Mouse (Mus musculus): ENCODE data around the gene Fam129a. TPM values are rescaled to one million over a fixed set of nuclear protein-coding genes. Genes with fewer than 3 reads are reported as not detected.

Gene Fam129a
- 1 to 10 TPM; 1.5 to 2.7 TPM for total RNA-seq (2021)

DNA sequence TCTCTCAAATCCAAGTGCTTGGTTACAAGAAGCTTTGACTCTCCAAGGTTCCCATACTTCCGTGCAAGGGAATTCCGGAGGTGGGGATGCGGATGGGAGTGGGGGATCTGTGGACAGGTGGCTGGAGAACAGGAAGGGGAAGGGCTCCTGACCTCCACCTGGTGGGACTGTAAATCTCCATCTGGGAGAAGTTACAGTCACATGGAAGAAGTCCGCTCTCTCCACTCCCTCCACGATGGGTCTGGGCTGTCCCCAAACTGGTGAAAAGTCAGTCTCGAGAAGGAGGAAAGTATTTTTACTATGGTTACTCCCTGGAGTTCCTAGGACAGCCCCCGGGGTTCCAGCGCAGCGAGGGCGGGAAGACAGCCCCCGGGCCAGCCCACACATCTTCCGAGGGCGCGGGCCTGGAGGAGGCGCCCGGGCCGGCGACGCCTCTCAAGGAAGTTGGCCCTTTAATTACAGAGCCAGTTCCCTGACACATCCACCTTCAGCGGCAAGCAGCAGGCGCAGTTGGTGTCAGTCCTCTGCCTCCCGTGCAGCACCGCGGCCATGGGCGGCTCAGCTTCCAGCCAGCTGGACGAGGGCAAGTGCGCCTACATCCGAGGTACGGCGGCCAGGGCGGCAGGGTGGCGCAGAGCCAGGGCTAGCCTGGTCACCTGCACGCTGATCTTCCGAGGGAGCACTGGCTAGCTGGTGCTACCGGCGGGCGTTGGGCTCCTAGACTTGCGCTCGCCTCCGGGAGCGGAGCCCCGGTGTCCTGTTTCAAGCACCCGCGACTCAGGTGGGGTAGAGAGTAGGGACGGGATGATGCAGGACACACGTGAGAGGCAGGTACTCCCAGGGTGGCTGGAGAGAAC, at the start of gene Fam129a:
Gene Fam129a, plus strand, starts transcription at position 206 of the 857 bp plus-strand sequence.
- DNase-seq: no peak

DNA sequence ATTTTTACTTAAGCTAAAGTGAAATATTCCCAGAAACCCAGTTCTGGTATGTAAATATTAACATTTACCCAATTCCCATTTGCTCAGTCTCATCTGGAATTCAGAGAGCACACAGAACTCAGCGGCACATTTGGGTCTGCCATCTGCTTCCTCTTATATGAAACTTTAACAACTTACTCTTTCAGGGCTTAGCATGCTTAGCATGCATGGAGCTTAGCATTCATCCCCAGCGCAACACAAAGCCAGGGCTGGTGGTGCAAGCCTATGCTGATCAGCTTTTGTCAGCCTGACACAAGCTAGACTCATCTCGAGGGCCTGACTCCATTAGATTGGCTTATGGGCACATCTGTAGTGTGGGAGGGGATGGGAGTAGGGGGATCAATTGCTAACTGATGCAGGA, 44.3 kb upstream of the Fam129a start:
- peak in 1 of 2 experiments; percentile 35 for DNase-seq

- DNase-seq: no peak
Measured at GRCm38 (mm10) chr1:151543796-151544477, 27.0 kb upstream of the Fam129a start.

DNA sequence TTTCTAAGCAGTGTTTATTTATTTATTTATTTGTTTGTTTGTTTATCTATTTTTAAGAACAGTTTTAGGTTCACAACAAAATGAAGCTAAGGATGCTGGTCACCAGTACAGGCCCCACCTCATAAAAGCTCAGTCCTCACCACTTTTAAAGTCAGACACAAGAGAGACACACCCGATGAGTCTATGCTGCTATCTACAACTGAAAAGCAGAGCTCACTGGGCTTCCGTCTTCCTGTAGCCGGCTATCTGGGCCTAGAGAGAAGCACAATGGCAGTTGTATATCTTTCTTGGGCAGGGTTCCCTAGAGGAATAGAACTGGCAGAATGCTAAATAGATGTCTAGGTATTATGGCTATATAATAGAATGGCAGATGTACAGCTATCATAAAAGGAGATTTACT, 26.4 kb upstream of the Fam129a start:
- DNase-seq: no peak

DNA sequence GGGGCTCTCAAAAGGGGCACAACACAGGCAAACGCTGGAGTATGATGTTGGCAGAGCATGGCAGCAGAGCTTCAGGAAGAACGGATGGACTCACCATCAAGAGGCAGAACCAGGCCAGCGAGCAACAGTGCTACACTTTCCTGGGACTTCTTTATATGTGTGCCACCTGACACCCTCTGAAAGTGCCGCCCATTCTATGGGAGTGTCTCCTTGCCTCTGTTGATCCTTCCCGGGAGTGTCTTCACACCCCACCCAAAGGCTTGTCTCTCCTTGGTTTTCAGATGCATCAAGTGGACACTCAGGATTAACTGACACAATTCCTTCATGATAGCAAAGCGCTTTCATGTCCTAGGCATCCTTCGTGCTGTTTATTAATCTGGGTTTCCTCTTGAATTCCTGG, 25.4 kb upstream of the Fam129a start:
- DNase-seq: no peak

- DNase-seq: no peak
Measured at GRCm38 (mm10) chr1:151548896-151549610, 21.9 kb upstream of the Fam129a start.

DNA sequence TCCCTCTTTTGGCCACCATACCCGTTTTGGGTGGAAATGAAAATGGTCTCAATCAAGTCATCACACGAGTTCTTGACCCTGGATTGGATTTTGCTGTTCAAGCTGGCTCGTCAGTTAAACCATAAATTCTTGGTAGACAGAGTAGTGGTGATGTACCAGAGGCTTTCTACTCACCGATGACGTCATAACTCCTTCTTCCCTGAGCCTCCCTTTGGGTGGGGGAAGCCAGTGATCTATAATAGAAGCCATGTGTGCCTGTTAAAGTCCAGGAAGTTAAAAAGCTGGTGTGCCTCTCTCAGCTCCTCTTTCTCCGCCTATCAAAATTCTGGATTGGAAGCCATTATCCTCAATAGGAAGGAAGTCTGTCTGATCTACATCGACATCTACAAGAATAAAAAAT, 21.2 kb upstream of the Fam129a start:
- no peak for DNase-seq

DNA sequence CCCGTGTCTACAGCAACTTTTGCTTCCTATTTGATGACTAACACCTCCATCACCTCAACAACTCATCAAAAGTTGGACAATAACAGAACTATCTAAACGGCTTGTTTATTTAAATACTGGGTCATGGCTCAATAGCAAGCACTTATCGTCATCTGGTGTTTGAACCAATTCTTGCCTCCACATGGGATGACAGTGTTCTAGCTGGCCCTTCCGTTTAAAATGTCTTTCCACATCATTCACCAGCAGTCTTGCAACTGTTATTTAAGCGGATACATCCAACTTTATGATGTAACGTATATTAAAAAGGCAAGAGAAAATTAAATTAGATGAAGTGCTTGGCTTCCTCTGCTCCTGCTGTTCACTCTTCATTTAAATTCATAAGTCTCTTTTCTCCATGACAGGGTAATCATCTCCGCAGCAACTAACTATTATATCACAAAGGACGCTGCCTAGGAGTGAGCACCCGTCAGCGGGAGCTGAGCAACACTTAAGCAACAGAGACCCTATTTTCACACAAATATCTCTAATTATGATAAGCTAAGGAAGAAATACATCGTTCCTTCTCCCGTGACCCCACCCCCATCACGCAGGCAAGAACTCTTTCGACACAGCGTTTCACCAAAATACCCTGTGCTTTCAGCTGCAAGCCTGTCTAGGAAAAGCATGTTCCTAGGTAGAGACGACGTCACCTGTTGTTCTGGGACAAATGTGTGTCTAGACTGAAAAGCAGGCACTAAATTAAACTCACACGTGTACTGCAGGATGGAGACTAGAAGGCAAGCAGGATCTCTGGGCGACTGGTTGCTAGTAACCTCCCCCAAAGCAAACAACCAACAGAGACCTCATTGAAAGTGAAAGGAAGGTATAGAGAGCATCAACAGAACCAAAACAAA, 20.2 kb upstream of the Fam129a start:
- no peak for DNase-seq

DNA sequence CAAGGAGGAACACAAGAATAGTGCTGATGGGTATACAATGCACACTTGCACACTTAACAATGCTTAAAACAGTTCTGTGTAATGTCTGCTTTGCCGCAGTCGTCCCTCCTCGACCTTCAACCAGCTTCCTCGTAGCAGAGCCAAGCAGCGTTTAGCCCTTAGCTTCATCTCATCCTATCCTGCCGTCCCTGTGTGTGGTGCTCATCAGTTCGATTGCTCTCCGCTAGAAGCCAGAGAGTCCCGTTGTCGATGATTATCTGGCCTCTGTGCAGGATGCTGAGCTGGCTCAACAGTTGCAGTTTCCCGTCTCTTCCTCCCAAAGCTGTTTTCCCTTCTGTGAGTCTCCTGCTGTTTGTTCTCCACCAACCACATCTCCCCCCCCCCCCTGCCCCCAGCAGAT, 10.4 kb upstream of the Fam129a start:
- DNase-seq: no peak

GRCm38 (mm10) chr1:151563401-151563800, 7.6 kb upstream of the Fam129a start:
- DNase-seq: no peak

- no peak for DNase-seq
Measured at GRCm38 (mm10) chr1:151563893-151564292, 7.1 kb upstream of the Fam129a start.

DNA sequence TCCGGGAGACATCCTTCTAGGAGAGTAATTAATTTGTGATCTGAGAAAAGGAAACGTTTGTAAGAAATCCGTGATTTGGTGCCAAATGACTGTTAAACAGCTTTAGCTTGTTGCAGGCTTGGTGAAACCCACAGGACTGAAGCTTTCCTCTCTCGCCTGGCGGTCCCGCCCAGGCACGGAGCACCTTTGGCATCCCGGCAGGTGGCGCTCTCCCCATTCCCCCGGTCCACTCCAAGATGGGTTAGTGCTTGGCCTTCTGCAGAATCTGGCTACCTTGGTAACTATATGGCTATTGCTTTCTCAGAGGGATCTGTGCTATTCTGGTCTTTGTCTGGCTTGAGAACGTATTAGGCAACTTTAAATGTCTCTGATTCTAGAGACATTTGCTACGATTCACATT, 6.6 kb upstream of the Fam129a start:
- peak; percentile 75 to 76 for DNase-seq

- no peak for DNase-seq
Measured at GRCm38 (mm10) chr1:151568682-151569081, 2.3 kb upstream of the Fam129a start.

- no peak for DNase-seq
Measured at GRCm38 (mm10) chr1:151571838-151572578, 1.0 kb downstream of the Fam129a start.

DNA sequence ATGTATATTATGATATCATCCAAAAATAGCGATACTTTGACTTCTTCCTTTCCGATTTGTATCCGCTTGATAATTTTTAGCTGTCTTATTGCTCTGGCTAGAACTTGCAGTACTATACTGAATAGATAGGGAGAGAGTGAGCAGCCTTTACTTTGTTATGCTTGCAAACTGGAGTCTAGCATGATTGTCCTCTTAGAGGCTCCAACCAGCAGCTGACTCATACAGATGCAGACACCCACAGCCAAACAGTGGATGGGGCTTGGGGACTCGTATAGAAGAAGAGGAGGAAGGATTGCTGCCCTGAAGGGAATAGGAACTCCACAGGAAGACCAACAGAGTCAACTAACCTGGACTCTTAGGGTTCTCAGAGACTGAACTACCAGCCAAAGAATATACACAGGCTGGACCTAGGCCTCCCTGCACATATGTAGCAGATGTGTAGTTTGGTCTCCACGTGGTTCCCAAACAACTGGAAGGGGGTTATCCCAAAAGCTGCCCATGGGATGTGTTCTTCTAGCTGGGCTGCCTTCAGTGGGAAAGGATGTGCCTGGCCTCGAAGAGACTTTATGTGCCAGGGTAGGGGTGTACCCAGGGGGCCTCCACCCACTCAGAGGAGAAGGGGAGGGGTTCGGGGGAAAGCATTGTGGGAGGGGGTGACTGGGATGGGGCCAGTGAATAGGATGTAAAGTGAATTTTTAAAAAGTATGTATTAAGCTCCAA, 1.8 kb downstream of the Fam129a start:
- no peak for DNase-seq

DNA sequence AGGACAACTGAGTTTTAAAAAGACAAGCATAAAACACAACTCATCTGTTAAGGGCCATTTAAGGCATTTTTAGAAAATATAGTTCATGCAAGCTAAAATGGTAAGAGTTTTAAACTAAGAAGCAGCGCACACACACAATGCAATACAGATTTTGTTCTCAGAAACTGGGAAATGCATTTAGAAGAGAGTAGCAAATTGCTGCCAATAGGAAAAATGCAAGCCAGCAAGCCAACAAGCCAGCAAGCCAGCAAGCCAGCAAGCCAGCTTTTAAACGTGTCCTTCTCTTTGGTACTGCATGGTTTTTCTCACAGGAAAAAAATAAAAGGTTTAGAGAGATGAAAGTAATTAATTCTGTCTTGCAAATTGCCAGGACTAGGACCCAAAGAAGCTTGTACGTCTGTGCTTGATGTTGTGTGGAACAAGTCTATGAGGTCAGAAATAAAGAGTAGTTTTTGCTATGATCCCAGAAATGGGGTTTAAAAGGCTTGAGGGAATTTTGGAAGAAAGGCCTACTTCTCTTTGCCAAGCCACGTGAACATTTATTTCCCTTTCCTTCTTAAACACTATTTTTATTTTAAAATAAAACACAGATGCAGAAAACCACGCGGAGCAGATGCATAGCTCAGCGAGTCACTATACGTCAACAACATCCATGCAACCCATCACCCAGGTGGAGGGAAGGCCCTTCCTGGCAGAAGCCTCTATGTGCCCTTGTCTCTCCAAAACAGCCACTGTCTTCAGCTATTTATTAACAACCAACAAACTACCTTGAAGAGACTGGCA, 9.4 kb downstream of the Fam129a start:
- DNase-seq: no peak

- no peak for DNase-seq
Measured at GRCm38 (mm10) chr1:151581454-151581853, 10.5 kb downstream of the Fam129a start.

- no peak for DNase-seq
Measured at GRCm38 (mm10) chr1:151581977-151582376, 11.0 kb downstream of the Fam129a start.

DNA sequence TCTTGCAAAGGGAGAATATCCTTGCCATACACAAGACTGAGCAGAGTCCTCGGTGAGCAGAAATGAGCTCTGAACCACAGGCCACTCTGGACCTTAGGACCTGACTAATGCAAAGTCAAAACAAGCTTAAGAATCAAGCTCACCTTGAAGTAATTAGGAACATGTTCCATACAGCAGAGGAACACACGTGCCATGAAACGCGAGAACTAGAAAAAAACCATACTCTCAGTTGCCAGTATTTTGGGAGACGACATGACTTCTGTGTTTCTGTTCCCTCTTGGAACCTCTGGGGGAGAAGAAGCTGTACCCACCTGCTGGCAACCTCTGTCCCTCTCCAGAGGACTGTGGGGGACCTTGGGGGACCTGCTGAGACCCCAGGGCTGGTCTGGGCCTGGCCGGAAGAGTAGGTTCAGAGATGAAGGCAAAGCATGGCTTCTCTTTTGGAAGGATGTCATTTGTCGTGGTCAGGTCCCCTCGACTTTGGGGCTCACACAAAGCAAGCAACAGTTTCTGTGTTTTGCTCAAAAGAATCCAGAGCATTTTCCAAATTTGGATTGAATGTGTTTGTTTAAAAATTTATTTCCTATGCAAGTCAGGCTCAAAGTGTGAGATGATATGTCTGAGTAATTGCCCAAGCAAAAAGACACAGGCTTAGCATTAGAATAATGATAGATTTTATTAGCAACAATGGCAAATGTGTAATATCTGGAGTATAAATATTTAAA, 12.6 kb downstream of the Fam129a start:
- no peak for DNase-seq

Data from layer of hippocampus, postnatal 36 days (tissue).